Mouse (Mus musculus) heart, embryonic 12.5 days (tissue): ENCODE measurements at regions not wholly inside any gene's neighbourhood (a gene's known extent, or its start where the extent isn't known, plus 50 kb on each side); places are given as distances from the start of the nearest gene placed in this dataset.

Experiments used
- ATAC-seq: fragments of 200-750 bp; cut with Nextera tagmentation; 2 replicates; pipeline ENCODE4 v1.8.0; 2017; ENCODE audit warnings: moderate TSS enrichment, moderate library complexity; ENCODE audit not compliant: insufficient number of reproducible peaks, low FRiP score
- H3K27ac ChIP-seq: fragments of 300-500 bp; sonication (generic); 2 replicates; pipeline ENCODE4 v1.5.1; 2016; ENCODE audit warnings: mild to moderate bottlenecking, moderate library complexity; ENCODE audit not compliant: poor library complexity, severe bottlenecking
- H3K27me3 ChIP-seq: fragments of 300-500 bp; sonication (generic); replicated peaks from 2 replicates; pipeline ENCODE4 v1.6.1; 2016; ENCODE audit warnings: mild to moderate bottlenecking, moderate library complexity
- H3K36me3 ChIP-seq: fragments of 300-500 bp; sonication (generic); 2 replicates; pipeline ENCODE4 v1.6.1; 2016; ENCODE audit warnings: mild to moderate bottlenecking, moderate library complexity
- H3K4me1 ChIP-seq: fragments of 300-500 bp; sonication (generic); replicated peaks from 2 replicates; pipeline ENCODE4 v1.6.1; 2016; ENCODE audit warnings: mild to moderate bottlenecking
- H3K4me2 ChIP-seq: fragments of 300-500 bp; sonication (generic); 2 replicates; pipeline ENCODE4 v1.6.1; 2016; ENCODE audit warnings: mild to moderate bottlenecking, moderate library complexity
- H3K4me3 ChIP-seq: fragments of 300-500 bp; sonication (generic); 2 replicates; pipeline ENCODE4 v1.5.1; 2016; ENCODE audit warnings: mild to moderate bottlenecking
- H3K9ac ChIP-seq: fragments of 300-500 bp; sonication (generic); 2 replicates; pipeline ENCODE4 v1.6.1; 2016; ENCODE audit warnings: mild to moderate bottlenecking, moderate library complexity
- H3K9me3 ChIP-seq: fragments of 300-500 bp; sonication (generic); replicated peaks from 2 replicates; pipeline ENCODE4 v1.6.1; 2016; ENCODE audit warnings: mild to moderate bottlenecking, moderate library complexity
- WGBS: fragments of 180-500 bp; shearing (Covaris S2); methylation state at CpG from one replicate; pipeline ENCODE4 v1.1.7; 2016; 5-methylcytosine and 5-hydroxymethylcytosine counted together

- Histone ChIP-seq H3K9me3 (no peaks in the 10 kb centered on the region), H3K36me3 (no peaks in the 10 kb centered on the region), H3K27ac (no peak overlapping the region), H3K4me2 (no peak overlapping the region), H3K9ac (no peak overlapping the region), H3K4me1 (peaks cover 12% of the 10 kb centered on the region), H3K4me3 (no peak overlapping the region), H3K27me3 (no peaks in the 10 kb centered on the region)
- 83% methylated on average over 3 of the region's 3 CpGs for WGBS
- no peak for ATAC-seq
Observed at GRCm38 (mm10) chr2:38456571-38456970, 54.9 kb upstream of the Nek6 start.

GRCm38 (mm10) chr2:38460367-38460766, 51.1 kb upstream of the Nek6 start:
- Histone ChIP-seq H3K9me3 (no peaks in the 10 kb centered on the region), H3K27ac (no peak overlapping the region), H3K9ac (no peak overlapping the region), H3K27me3 (no peaks in the 10 kb centered on the region), H3K4me1 (peaks cover 15% of the 10 kb centered on the region), H3K36me3 (no peaks in the 10 kb centered on the region), H3K4me3 (no peak overlapping the region), H3K4me2 (no peak overlapping the region)
- no peak for ATAC-seq
- 74% methylated on average over 2 of the region's 2 CpGs for WGBS

GRCm38 (mm10) chr2:38460825-38461540, 50.5 kb upstream of the Nek6 start:
- H3K36me3 ChIP-seq = no peaks in the 10 kb centered on the region
- H3K9ac ChIP-seq = 0 out of 2 replicates have a peak overlapping the region, but pooled peaks have one; percentile 10
- H3K4me1 ChIP-seq = peaks cover 15% of the 10 kb centered on the region
- no peaks in the 10 kb centered on the region for H3K27me3 ChIP-seq
- peak; percentile 70 for ATAC-seq
- H3K27ac ChIP-seq = no peak overlapping the region
- no peak overlapping the region for H3K4me2 ChIP-seq
- H3K9me3 ChIP-seq = no peaks in the 10 kb centered on the region
- no peak overlapping the region for H3K4me3 ChIP-seq
- WGBS = 26% methylated on average over 6 of the region's 6 CpGs
